Mouse (Mus musculus) hematopoietic stem cell, adult 5-6 weeks (primary cell): ENCODE results near the gene Folr2. TPM values are rescaled to one million over a fixed set of nuclear protein-coding genes. Genes with fewer than 3 reads are reported as not detected.
A peak's percentile ranks its signal among the peaks of the same experiment; 100 is the strongest.

Source experiments
- ATAC-seq, 2 experiments: fragments of 125-278 bp in 1 of 2; replicated peaks in 1 of 2; 2 replicates each; pipeline ENCODE4 v1.8.0; 2016 to 2017; ENCODE audit warnings: inconsistent platforms in 2 of 2, mild to moderate bottlenecking in 2 of 2, moderate number of reproducible peaks in 2 of 2, low read depth in 1 of 2, moderate TSS enrichment in 1 of 2; ENCODE audit not compliant: low FRiP score in 2 of 2, poor library complexity in 2 of 2, severe bottlenecking in 2 of 2, insufficient read depth in 1 of 2, low TSS enrichment in 1 of 2
- total RNA-seq: library from RNA; stranded (forward); fragments of 172-1452, 232-1000 nt; gene quantifications from 2 replicates; pipeline ENCODE4 v1.2.3, GENCODE M21; 2017

Gene Folr2
- not detected in 2 replicates for total RNA-seq

DNA sequence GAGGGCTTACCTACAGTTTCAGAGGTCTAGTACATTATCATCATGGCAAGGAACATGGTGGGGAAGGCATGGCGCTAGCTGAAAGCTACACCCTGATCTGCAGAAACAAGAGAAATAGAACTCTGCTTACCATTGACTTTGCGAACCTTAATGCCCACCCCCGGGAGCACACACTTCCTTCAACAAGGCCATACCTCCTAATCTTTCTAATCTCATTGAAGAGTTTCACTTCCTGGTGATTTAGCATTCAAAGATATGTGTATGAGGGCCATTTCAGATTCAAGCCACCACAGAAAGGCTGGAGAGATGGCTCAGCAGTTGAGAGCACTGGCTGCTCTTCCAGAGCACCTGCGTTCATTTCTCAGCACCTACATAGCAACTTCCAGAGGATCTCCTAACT, at the start of gene Folr2:
TSS of gene Folr2 (minus strand) at position 101 of the 400 bp plus-strand sequence.
- no peak for ATAC-seq

DNA sequence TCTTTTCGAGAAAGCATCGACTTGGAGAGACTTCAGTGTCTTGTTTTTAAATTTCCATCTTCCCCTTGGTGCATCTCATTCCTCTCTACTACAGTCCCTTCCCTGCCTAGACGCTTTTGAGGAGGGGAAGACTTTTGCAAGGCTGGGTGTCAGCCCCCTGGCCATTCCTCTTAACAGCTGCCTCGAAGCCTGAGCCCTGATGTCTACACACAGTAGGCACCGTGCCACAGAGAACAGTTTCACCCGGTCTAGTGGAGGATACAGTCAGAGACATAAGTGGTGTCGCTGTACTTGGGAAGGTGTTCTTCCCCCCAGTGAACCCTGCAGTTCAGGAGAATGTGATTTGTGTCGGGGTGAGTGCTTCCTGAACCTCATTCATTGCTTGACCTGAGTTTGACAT, 49.7 kb upstream of the Folr2 start:
- no peak for ATAC-seq

DNA sequence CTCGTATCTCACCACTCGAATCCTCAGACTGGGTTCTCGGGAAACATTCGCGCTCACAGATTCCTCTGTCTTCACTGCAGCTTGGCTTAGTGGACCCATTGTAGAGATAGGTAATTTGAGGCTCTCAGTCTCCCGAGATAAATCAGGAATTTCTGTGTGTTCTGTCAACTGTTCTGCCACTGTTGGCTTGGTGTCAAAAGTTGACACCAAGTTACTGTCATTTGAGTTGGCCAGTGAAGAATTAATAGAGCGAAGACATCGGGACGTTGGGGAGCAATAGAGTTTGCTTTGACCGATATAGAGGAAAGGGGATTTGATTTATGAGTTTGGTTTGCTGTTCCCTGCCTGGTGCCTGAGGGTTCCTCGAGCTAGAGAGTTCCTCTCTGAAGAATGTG, 49.3 kb upstream of the Folr2 start, which contains the start of gene Tomt:
TSS of gene Tomt (minus strand) at position 73 of the 395 bp plus-strand sequence.
- no peak for ATAC-seq

DNA sequence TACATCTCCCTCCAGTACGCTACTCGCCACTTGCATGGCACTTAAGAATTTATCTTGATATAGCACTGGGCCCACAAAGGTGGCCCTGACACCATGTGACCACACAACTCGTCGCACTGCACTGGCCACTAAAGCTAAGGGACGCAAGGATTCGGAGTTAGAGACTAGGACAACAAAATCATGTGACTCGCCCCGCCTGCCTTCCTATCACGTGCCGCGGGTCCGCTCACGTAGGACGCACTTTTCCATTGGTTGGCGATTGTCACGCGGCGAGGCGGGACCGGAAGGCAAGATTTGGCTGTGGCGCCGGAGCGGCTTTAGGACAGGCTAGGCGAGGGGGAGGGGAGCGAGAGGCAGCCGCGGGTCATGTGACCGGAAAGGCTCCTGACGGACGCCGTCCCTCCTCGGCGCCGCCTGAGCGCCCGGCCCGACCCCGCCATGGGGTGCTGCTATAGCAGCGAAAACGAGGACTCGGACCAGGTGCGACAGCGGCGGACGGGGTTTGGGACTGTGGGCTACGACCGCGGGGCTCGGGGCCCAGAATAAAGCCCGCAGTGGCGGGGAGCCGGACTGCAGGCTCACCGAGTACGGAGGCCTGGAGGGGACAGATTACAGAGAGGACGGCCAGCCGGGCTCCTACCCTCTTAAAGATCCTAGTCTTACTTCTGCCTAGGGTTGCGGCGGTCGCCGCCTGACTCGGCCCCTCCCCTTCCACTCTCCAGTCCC, 48.7 kb upstream of the Folr2 start, which contains the start of gene Lamtor1:
TSS of gene Lamtor1 (plus strand) at position 344 of the 726 bp plus-strand sequence.
- ATAC-seq = peak; percentile 92 to 94

DNA sequence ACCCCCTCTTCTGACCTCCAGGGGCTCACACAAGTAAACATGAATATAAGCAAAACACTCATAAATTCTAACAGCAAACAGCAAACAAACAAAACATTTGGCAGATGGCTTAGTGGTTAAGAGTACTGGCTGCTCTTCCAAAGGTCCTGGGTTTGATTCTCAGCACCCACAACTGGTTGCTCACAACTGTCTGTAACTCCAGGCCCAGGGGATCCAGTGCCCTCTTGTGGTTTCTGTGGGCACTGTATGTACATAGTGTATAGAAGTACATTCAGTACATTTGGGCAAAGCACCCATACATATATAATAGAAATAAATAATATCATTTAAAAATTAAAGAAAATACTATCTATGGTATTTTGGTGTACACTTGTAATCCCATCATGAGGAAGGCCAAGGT, 45.9 kb upstream of the Folr2 start:
- no peak for ATAC-seq

DNA sequence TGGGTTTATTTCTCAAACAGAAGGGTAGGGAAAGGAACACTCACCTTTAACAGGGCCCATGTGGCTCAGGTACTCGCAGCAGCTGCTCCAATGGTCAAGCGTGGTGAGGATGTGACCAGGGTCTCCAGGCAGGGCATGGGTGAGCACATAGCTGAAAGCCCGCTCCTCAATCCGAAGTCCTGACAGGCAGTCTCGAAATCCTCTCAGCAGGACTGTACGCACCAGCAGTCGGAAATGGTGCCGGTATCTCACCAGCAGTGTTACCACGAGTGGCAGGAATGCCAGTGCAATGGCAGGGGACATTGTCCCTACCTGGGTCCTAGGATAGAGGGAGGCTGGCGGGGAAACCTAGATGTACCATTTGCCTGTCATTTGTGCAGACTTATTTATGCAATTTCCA, 45.0 kb upstream of the Folr2 start:
- no peak for ATAC-seq

DNA sequence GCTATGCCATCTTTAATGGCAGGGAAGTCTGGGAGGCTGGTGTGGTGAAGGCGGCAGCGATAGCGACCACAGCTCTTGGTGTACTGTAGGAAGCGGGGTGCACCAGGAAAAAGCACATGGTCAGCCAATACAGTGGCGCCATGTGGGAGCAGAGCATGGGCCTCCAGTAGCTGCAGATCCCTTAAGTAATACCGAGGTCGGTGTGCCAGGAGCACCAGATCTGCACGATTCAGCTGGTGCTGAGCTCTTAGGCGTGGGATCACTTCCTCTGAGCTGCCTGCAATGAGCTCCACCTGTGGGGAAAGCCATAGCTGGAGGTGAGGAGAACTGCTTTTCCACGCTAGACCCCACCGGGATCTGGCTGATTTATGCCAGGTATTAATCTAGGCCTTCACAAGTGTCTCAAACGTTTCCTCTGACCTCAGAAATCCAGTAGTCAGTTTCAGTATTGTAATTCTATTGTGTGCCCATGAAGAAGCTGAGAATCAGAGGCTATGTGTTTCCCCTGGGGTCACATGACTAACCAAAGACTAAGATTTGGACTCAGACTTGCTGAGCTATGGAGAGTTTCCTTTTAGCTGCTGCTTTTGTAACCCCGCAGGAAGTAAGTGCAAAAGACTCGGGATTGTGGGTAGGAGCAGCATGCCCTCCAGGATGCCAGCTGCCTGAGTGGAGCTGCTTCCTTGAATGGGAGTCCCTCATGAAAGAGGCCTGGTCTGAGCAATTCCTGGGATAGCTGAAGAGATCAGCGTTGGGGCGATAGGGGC, 43.5 kb upstream of the Folr2 start:
- ATAC-seq = no peak

DNA sequence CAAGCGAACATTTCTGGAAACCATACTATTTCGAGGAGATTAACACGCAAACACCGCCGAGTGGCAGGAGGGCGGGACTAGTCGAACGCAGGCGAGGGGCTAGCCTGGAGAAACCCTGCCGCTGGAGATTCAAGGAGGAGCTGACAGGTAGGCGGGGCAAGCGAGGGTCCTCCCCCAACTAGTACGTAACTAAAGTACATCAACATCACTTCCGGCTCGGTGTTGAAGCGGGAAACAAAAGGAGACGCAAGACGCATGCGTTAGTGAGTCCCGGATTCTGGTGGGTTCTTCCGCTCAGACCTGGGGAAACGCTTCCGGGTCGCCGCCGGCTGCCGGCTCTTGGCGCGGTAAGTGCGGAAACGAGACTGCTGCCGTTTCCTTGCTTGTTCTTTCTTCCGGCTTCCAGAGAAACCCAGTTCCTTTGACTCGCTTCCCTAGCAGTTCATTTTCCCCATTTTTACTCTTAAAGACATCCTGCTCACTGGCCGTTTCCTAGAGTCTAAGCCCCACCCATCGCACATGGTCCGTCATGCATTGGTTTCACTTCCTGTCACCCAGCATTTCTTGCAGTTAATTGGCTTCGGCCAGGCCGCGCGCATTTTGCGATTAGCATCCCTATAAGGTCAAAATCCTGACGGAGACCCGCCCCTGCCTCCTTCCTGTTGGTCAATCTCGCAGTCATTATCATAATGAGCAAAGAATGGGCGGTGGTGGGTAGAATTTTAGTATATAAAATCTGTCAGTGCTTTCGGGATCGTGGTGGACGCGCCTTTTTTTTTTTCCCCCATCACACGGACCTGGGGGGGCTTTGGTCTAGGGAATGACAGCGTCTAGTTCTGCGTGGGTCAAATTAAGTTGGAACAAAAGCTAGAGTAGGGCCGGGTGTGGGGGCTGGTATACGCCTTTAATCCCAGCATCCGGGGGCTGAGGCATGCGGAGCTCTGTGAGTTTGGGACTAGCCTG, 39.4 kb upstream of the Folr2 start:
- ATAC-seq = peak; percentile 94

DNA sequence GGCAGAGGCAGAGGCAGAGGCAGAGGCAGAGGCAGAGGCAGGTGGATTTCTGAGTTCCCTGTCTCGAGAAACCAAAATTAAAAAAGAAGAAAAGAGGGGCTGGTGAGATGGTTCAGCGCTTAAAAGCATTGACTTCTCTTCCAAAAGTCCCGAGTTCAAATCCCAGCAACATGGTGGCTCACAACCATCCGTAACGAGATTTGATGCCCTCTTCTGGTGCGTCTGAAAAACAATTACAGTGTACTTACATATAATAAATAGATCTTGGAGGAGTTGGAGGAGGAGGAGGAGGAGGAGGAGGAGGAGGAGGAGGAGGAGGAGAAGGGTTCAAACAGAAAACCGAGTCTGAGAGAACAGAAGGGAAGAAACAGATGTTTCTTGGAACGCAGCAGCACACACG, 38.7 kb upstream of the Folr2 start:
- no peak for ATAC-seq

DNA sequence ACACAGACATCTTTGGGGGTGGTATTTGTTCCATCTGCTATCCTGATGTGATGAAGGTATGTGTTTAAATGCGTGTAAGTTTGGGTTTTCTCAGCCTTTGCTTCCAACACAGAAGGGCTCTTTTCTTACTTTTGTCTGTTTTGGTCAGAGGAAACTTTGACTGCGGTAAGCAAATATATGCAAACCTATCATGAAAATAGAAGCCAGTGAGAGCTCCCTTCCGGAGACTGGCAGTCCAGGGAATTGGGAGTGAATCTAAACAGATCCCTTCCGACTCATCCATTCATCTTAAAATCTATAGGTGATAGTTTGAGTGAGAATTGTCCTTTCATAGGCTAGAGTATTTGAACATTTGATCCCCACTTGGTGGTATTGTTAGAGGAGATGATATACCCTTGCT, 31.5 kb upstream of the Folr2 start:
- ATAC-seq = no peak

DNA sequence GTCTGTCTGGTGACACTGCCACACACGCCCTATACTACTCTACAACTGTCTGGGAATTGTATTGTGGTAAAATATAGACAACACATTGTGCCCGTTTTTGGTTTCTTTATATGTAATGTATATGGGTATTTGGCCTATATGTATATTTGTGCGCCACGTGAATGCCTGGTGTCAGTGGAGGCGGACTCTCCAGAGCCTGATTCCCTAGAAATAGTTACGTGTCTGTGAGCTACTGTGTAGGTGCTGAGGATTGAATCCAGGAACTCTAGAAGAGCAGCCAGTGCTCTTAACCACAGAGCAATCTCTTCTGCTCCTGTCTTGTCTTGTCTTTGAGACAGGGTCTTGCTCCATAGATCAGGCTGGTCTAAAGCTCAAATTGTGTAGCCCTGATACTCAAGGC, 29.3 kb upstream of the Folr2 start:
- ATAC-seq = no peak

DNA sequence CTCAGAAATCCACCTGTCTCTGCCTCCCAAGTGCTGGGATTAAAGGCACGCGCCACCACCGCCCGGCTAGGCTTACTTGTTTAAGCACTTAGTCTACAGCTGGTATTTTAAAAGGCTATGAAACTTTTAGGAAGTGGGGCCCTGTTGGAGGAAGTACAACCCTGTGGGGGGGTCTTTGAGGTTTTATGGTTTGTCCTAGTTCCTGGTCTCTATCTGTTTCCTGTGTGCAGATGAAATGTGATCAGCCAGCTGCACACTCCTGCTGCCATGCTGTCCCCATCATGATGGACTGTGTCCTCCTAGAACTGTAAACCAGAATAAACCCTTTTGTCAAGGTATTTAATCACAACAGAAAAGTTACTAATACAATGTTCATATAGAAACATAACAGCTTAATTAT, 27.2 kb upstream of the Folr2 start:
- no peak for ATAC-seq

DNA sequence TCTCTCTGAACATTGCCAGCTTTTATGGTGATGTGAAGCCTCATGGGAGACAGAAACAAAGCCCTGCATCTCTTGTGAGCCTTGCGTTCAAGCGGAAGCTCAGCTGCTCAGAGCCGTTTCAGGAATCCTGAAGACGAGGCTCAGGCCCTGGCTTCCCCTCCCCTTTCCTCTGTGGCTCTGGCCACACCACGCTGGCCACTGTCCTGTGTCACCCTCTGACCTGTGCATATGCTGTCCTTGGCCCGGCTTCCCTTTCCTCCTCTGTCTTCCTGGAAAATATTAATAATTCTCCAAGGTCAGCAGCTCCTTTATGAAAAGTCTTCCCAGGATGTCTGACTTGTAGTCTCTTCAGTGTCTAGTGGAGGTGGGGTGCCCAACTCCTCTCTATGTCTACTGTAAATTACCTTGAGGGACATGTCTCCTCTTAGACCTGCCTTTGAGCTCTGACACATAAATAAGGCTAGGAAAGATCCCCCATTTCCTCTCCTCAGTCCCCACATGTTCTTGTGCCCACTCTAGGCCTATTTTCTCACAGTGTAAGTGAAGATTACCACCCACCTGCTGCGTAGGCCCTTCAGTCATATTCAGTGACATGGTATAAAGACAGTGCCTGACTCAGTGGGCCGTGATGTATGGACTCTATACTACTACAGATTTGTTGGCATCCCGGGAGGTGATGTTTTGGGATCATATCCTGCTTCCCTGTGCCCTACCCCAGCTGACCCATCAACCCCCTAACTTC, 25.6 kb upstream of the Folr2 start:
- ATAC-seq = no peak

DNA sequence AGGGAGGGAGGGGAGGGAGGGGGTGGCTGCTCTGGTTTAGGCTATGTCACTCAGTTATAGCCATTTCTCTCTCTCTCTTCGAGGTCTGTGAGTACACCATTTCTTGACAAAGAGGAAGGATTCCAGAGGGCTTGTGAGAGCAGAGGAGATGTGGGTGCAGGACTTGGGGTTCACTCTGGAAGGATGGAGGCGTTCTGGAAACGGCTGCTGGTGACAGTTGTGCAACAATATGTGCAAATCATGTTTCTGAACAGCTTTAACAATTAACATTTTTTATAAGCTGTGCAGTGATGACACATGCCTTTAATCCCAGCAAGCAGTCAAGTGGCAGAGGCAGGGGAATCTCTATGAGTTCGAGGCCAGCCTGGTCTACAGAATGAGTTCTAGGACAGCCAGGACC, 23.9 kb upstream of the Folr2 start:
- no peak for ATAC-seq

DNA sequence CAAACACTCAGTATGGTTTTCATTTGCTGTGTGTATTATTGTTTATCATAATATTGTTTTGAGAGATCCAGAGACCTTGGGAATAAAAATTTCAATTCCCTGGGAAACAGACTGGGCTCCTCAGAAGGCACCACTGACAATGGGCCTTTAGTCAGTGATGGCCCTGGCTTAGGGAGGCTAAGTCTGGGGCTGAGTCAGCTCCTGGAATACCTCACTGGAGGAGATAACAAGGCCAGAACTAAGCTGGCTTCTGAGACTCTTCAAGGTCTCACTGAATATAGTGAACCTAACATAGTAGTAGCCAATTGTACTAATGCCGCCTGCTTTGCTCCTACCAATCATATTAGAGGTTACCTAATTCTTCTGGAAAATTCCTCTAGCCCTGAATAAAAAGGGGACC, 19.0 kb upstream of the Folr2 start:
- no peak for ATAC-seq

DNA sequence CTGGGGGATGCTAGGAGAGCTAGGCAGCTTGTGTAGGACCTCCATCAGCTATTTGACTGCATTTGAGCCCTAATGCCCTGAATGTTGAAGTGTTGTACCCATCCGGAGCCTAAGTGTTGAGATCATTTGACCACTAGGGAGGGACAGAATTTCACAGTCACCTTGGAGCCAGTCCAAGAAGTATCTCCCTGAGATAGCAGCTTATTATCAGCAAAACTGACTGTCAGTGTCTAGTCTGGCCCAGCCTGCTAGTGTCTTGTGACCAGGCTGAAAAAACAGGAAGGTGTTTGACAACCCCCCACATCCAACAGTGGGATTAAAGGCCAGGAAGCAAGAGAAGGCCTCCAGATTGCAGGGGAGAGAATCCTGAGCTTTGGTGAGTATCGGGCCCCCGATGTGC, 14.3 kb upstream of the Folr2 start:
- no peak for ATAC-seq

DNA sequence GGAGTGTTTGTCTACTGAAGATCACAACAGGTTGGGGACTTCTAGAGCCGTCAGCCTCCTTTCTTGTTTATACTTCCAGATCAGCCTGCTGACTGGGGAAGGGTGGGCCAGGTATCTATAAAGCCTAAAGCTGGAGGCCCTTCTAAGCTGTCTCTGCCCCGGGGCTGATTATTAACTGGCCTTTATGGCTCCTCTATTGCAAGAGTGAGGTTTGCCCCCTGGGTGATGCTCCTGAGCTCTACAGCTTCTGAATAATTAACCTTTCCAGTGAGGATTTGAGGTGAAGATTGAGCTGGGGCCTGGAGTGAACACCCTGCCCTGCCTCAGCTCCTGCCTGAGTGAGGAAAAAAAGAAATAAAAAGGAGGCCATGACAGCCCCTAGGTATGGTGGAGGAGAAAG, 13.6 kb upstream of the Folr2 start, which contains the start of gene Folr1:
TSS of gene Folr1 (minus strand) at position 160 of the 400 bp plus-strand sequence.
- no peak for ATAC-seq
